Mouse (Mus musculus) liver, embryonic 14.5 days (tissue): ENCODE measurements around the gene Nme6.

Source experiments
- CTCF ChIP-seq: IDR thresholded peaks from 2 replicates; pipeline ENCODE4 v1.5.1; 2016; ENCODE audit warnings: antibody characterized with exemption, low read depth, control low read depth
- EP300 ChIP-seq: IDR thresholded peaks from 2 replicates; pipeline ENCODE4 v1.6.1; 2016; ENCODE audit warnings: antibody characterized with exemption, low read depth

- TF ChIP-seq CTCF (no peak), EP300 (no peak)
Observed at GRCm38 (mm10) chr9:109826181-109826580, 6.4 kb upstream of the Nme6 start.
